Mouse (Mus musculus) spleen, adult 2 months (tissue): Measurements from ENCODE around the gene Lhfpl2. TPM values are rescaled to one million over a fixed set of nuclear protein-coding genes. Genes with fewer than 3 reads are reported as not detected.

Experiments used
- DNase-seq, 2 experiments: peaks; one replicate each; pipeline versions ENCODE4 v3.0.0 to v3.0.0-alpha.2; 2012 to 2021; ENCODE audit warnings: low spot score in 2 of 2, low read depth in 1 of 2
- H3K27ac ChIP-seq: fragments of 200-500 bp; 2 replicates; pipeline ENCODE4 v1.5.1; 2012; ENCODE audit warnings: low read length, inconsistent platforms; ENCODE audit not compliant: insufficient read depth
- H3K27me3 ChIP-seq: fragments of 200-500 bp; 2 replicates; pipeline ENCODE4 v1.6.1; 2012; ENCODE audit warnings: mild to moderate bottlenecking, moderate library complexity, low read length, inconsistent platforms; ENCODE audit not compliant: control insufficient read depth, insufficient read depth
- H3K36me3 ChIP-seq: fragments of 200-500 bp; 2 replicates; pipeline ENCODE4 v1.6.1; 2012; ENCODE audit warnings: mild to moderate bottlenecking, low read length, inconsistent platforms; ENCODE audit not compliant: control insufficient read depth, insufficient read depth
- H3K4me1 ChIP-seq: fragments of 200-500 bp; 2 replicates; pipeline ENCODE4 v1.6.1; 2011; ENCODE audit warnings: inconsistent platforms; ENCODE audit not compliant: control insufficient read depth, insufficient read depth, insufficient read length
- H3K4me3 ChIP-seq: fragments of 200-500 bp; 2 replicates; pipeline ENCODE4 v1.5.1; 2011; ENCODE audit warnings: mild to moderate bottlenecking, inconsistent platforms; ENCODE audit not compliant: insufficient read depth, insufficient read length; ENCODE audit errors: extremely low read depth
- CTCF ChIP-seq: fragments of 200-500 bp; IDR thresholded peaks from 2 replicates; pipeline ENCODE4 v1.5.1; 2011; ENCODE audit warnings: mild to moderate bottlenecking, inconsistent platforms; ENCODE audit not compliant: insufficient read depth, insufficient read length, insufficient replicate concordance; ENCODE audit errors: extremely low read depth
- POLR2A ChIP-seq: fragments of 200-500 bp; IDR thresholded peaks from 2 replicates; pipeline ENCODE4 v1.6.1; 2011; ENCODE audit warnings: low read depth, low read length, inconsistent platforms
- WGBS: fragments of 180-500 bp; shearing (Covaris S2); methylation state at CpG from one replicate; pipeline ENCODE4 v1.1.7; 2018; 5-methylcytosine and 5-hydroxymethylcytosine counted together
- polyA plus RNA-seq: library from polyadenylated mRNA; depleted of rRNA; stranded (reverse); fragments of >200 nt; gene quantifications from 2 replicates; pipeline ENCODE4 v1.2.3, GENCODE M21; 2012

The Lhfpl2 gene
- polyA plus RNA-seq, 1 experiment: 4.8 TPM

DNA sequence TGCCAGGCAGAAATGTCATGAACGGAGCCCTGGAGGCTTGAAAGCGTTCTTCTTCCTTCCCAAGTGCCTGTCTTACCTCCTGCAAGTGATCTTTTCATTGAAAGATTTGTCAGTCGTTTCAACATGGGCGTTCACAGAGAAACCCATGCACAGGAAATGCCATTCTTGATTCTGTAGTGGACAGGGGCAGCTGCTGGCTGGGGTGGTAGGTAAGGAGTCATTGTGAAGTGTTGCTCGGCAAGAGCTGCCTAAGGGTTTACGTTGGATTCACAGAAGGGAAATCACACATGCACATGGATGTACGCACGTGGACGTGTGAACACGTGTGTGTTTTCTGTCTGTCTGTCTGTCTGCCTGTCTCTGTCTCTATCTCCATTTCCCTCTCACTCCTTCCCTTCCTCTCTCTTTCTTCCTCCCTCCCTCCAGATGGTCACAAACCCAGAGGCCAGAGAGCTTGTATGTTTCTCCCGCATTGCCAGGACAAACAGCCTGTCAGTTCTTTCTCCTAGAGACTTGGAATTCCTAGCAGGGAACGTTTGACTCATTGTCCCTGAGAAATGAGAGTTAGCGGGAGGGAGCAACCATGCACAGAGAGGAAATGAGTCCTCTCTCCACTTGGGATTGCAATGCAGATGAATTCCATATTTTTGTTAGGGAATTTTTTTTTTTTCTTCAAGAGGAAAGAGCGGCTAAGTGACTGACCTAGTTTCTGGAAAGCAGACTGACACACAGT lies 82.3 kb downstream of the Lhfpl2 start:
- Histone ChIP-seq H3K4me3 (no peak overlapping the region), H3K4me1 (no peaks in the 10 kb centered on the region), H3K36me3 (no peaks in the 10 kb centered on the region), H3K27ac (no peak overlapping the region), H3K27me3 (no peaks in the 10 kb centered on the region)
- TF ChIP-seq POLR2A (no peak), CTCF (no peak)
- WGBS: 79% methylated on average over 14 of the region's 14 CpGs
- no peak for DNase-seq

DNA sequence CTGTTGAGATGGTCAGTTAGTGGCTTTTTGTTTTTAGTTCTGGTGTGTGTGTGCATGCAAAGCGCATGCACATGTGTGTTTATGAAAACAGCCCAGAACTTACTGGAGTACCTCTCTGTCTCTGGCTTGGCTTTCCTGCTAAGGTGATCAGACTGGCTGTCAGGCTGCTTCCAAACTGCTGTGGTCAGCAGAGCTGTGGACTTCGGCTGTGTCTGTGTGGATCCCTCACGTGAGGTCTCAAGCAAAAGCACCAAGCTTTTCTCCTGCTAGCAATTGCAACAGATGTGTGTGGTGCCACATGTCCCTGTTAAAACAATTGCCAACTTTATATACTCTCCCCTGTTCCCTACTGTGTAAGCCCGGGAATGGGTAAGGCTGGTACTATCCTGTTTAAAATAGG lies 82.8 kb downstream of the Lhfpl2 start:
- H3K4me1 ChIP-seq: no peaks in the 10 kb centered on the region
- no peaks in the 10 kb centered on the region for H3K27me3 ChIP-seq
- WGBS: 87% methylated on average over 4 of the region's 4 CpGs
- H3K36me3 ChIP-seq: no peaks in the 10 kb centered on the region
- no peak overlapping the region for H3K27ac ChIP-seq
- H3K4me3 ChIP-seq: no peak overlapping the region
- TF ChIP-seq CTCF (no peak), POLR2A (no peak)
- DNase-seq: no peak

DNA sequence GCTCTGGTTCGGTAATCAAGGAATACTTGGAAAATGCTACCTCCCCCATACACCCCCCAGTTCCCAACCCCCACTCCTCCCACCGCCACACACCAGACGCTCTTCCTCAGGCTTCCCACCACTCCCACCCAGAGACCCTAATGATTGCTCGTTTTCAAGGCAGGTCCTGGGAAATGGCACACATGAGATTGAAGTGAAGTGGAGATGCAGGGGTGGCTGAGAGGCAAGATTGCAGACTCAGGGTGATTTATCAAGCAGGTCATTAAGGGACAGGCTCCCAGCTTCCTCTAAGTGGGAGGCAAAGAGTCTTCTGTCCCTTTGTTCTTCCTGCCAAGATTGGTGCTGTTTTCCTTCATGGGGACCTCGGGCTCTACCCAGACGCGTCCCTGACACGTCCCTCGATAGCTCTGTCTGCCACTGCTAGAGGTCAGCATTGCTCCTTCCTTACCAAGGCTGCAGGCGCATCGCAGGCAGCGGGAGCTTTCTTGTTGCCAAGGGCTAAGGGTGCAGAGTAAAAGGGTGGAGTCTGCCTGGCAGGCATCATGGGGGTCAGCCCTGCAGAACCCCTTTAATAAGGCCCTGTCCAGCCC lies 85.6 kb downstream of the Lhfpl2 start:
- no peak overlapping the region for H3K4me3 ChIP-seq
- no peak for DNase-seq
- no peak overlapping the region for H3K27ac ChIP-seq
- no peaks in the 10 kb centered on the region for H3K36me3 ChIP-seq
- WGBS: 43% methylated on average over 12 of the region's 12 CpGs
- no peak for TF ChIP-seq POLR2A
- TF ChIP-seq CTCF: no peak
- H3K4me1 ChIP-seq: no peaks in the 10 kb centered on the region
- H3K27me3 ChIP-seq: no peaks in the 10 kb centered on the region

GRCm38 (mm10) chr13:94144451-94144850 lies 86.9 kb downstream of the Lhfpl2 start:
- Histone ChIP-seq H3K4me3 (no peak overlapping the region), H3K27ac (no peak overlapping the region), H3K27me3 (no peaks in the 10 kb centered on the region), H3K36me3 (no peaks in the 10 kb centered on the region), H3K4me1 (no peaks in the 10 kb centered on the region)
- 79% methylated on average over 8 of the region's 8 CpGs for WGBS
- DNase-seq: no peak
- TF ChIP-seq POLR2A (no peak), CTCF (no peak)

- DNase-seq: no peak
- WGBS: 20% methylated on average over 4 of the region's 4 CpGs
- no peaks in the 10 kb centered on the region for H3K4me1 ChIP-seq
- TF ChIP-seq CTCF: peak; percentile 8; the same call in 1 of the 2 replicates
- no peak for TF ChIP-seq POLR2A
- no peaks in the 10 kb centered on the region for H3K36me3 ChIP-seq
- H3K27ac ChIP-seq: no peak overlapping the region
- no peaks in the 10 kb centered on the region for H3K27me3 ChIP-seq
- H3K4me3 ChIP-seq: no peak overlapping the region
These were observed 89.7 kb downstream of the Lhfpl2 start for GRCm38 (mm10) chr13:94147257-94147656.

- 91% methylated on average over 5 of the region's 5 CpGs for WGBS
- Histone ChIP-seq H3K36me3 (no peaks in the 10 kb centered on the region), H3K27ac (no peak overlapping the region), H3K4me3 (no peak overlapping the region), H3K27me3 (no peaks in the 10 kb centered on the region), H3K4me1 (no peaks in the 10 kb centered on the region)
- no peak for TF ChIP-seq CTCF
- TF ChIP-seq POLR2A: no peak
- DNase-seq: no peak
These were observed 91.4 kb downstream of the Lhfpl2 start for GRCm38 (mm10) chr13:94149006-94149405.

- Histone ChIP-seq H3K27me3 (no peaks in the 10 kb centered on the region), H3K27ac (no peak overlapping the region), H3K4me1 (no peaks in the 10 kb centered on the region), H3K36me3 (no peaks in the 10 kb centered on the region), H3K4me3 (no peak overlapping the region)
- TF ChIP-seq CTCF (no peak), POLR2A (no peak)
- WGBS: 90% methylated on average over 8 of the region's 8 CpGs
- no peak for DNase-seq
These were observed 92.2 kb downstream of the Lhfpl2 start for GRCm38 (mm10) chr13:94149781-94150180.
